In genomic region chr3:136986096-136986881, GRCm38 (mm10) we compare ENCODE assay signal across 30 mouse cellular contexts.
A peak's percentile ranks its signal among the peaks of the same experiment; 100 is the strongest.
DNase-seq lines count a peak whose midpoint lies in the region; ATAC-seq lines count a peak whose summit lies in the region.
"Had no signal": no experiment of that assay in that cellular context is flagged by ENCODE, and none has a peak within 500 bp of the region (broad histone marks: within the 10 kb centered on the region; RNA-seq: fewer than 3 reads in every experiment).

No protein-coding gene starts in this region.

- no peak overlapping the region for H3K9ac ChIP-seq in lung, embryonic 16.5 days (ENCODE audit: low read length)
- no peak overlapping the region for H3K9ac ChIP-seq in midbrain, embryonic 16.5 days (ENCODE audit: low read depth, low read length)
- H3K9ac ChIP-seq: embryonic facial prominence, embryonic 15.5 days; forebrain, embryonic 12.5 days; forebrain, postnatal 0 days; hindbrain, embryonic 15.5 days; limb, embryonic 15.5 days; liver, embryonic 13.5 days; midbrain, embryonic 13.5 days; neural tube, embryonic 15.5 days had no signal

- no peak overlapping the region for H3K4me3 ChIP-seq in lung, embryonic 16.5 days (ENCODE audit: low read length)
- no peak overlapping the region for H3K4me3 ChIP-seq in midbrain, embryonic 16.5 days (ENCODE audit: low read depth, low read length)
- H3K4me3 ChIP-seq: embryonic facial prominence, embryonic 15.5 days; forebrain, embryonic 12.5 days; hindbrain, embryonic 10.5 days; hindbrain, embryonic 15.5 days; limb, embryonic 10.5 days; limb, embryonic 15.5 days; liver, embryonic 13.5 days; megakaryocyte, embryonic 14.5 days; midbrain, embryonic 13.5 days; neural tube, embryonic 15.5 days had no signal

- H3K27me3 ChIP-seq in lung, embryonic 16.5 days (ENCODE audit: control insufficient read depth, insufficient read depth, low read depth, low read length) = no peaks in the 10 kb centered on the region
- no peaks in the 10 kb centered on the region for H3K27me3 ChIP-seq in midbrain, embryonic 16.5 days (ENCODE audit: control insufficient read depth, insufficient read depth, low read depth, low read length)
- H3K27me3 ChIP-seq: embryonic facial prominence, embryonic 15.5 days; forebrain, embryonic 12.5 days; hindbrain, embryonic 15.5 days; limb, embryonic 15.5 days; liver, embryonic 13.5 days; megakaryocyte, embryonic 14.5 days; midbrain, embryonic 13.5 days; neural tube, embryonic 15.5 days had no signal

- H3K36me3 ChIP-seq in lung, embryonic 16.5 days (ENCODE audit: control insufficient read depth, insufficient read depth, low read length) = no peaks in the 10 kb centered on the region
- no peaks in the 10 kb centered on the region for H3K36me3 ChIP-seq in midbrain, embryonic 16.5 days (ENCODE audit: control insufficient read depth, insufficient read depth, low read length)
- H3K36me3 ChIP-seq: embryonic facial prominence, embryonic 15.5 days; forebrain, embryonic 12.5 days; hindbrain, embryonic 10.5 days; hindbrain, embryonic 15.5 days; limb, embryonic 10.5 days; limb, embryonic 15.5 days; liver, embryonic 13.5 days; midbrain, embryonic 13.5 days; neural tube, embryonic 15.5 days had no signal

- 0 out of 2 replicates have a peak, but pooled peaks have one; percentile 38 for ATAC-seq in lung, embryonic 16.5 days (ENCODE audit: low read depth)
- no peak for ATAC-seq in midbrain, embryonic 16.5 days
- ATAC-seq: CD4-positive, CD25-positive, alpha-beta regulatory T cell, adult 4 months; forebrain, postnatal 0 days; midbrain, embryonic 13.5 days had no signal

- H3K9me3 ChIP-seq in lung, embryonic 16.5 days (ENCODE audit: control insufficient read depth, low read length) = no peaks in the 10 kb centered on the region
- no peaks in the 10 kb centered on the region for H3K9me3 ChIP-seq in midbrain, embryonic 16.5 days (replicated peaks; ENCODE audit: control insufficient read depth, low read length, poor library complexity, severe bottlenecking)
- H3K9me3 ChIP-seq: embryonic facial prominence, embryonic 15.5 days; forebrain, embryonic 12.5 days; hindbrain, embryonic 10.5 days; hindbrain, embryonic 15.5 days; limb, embryonic 10.5 days; limb, embryonic 15.5 days; liver, embryonic 13.5 days; megakaryocyte, embryonic 14.5 days; midbrain, embryonic 13.5 days; neural tube, embryonic 15.5 days had no signal

- WGBS in lung, embryonic 16.5 days = 39% methylated on average over 3 of the region's 3 CpGs
- 69% methylated on average over 3 of the region's 3 CpGs for WGBS in midbrain, embryonic 16.5 days

- peak; percentile 32 for DNase-seq in kidney, adult 9 months
- no peak for DNase-seq in kidney, postnatal 14 days
- no peak for DNase-seq in lung, postnatal 4 days
- peak; percentile 9 for DNase-seq in embryo, embryonic 9.5 days (ENCODE audit: extremely low spot score)
- DNase-seq in yolk sac, embryonic 10.5 days (ENCODE audit: low spot score) = peak; percentile 6
- no peak for DNase-seq in right cerebral cortex, postnatal 14 days
- DNase-seq: adrenal gland, postnatal 25 days; cerebellum, adult 2 months; cerebellum, postnatal 14 days; forebrain, postnatal 0 days; gastrocnemius, postnatal 10 days; heart, postnatal 14 days; liver, embryonic 13.5 days; lung, adult 18-20 months; lung, postnatal 14 days; right cerebral cortex, adult 18-20 months; thymus, adult 2 months; thymus, postnatal 36 days had no signal

- H3K4me1 ChIP-seq in lung, embryonic 16.5 days (replicated peaks; ENCODE audit: control insufficient read depth, insufficient read depth, low read length) = no peaks in the 10 kb centered on the region
- no peaks in the 10 kb centered on the region for H3K4me1 ChIP-seq in midbrain, embryonic 16.5 days (ENCODE audit: control insufficient read depth, insufficient read depth, low read length)
- H3K4me1 ChIP-seq: forebrain, embryonic 12.5 days; hindbrain, embryonic 15.5 days; limb, embryonic 10.5 days; limb, embryonic 15.5 days; liver, embryonic 13.5 days; megakaryocyte, embryonic 14.5 days; midbrain, embryonic 13.5 days; neural tube, embryonic 15.5 days had no signal

- H3K4me2 ChIP-seq in lung, embryonic 16.5 days (ENCODE audit: low read depth, low read length) = no peak overlapping the region
- no peak overlapping the region for H3K4me2 ChIP-seq in midbrain, embryonic 16.5 days (ENCODE audit: low read length)
- H3K4me2 ChIP-seq: embryonic facial prominence, embryonic 15.5 days; forebrain, embryonic 12.5 days; hindbrain, embryonic 15.5 days; limb, embryonic 15.5 days; liver, embryonic 13.5 days; midbrain, embryonic 13.5 days; neural tube, embryonic 15.5 days had no signal

- no peak overlapping the region for H3K27ac ChIP-seq in lung, embryonic 16.5 days (ENCODE audit: low read length)
- no peak overlapping the region for H3K27ac ChIP-seq in midbrain, embryonic 16.5 days (ENCODE audit: low read length)
- H3K27ac ChIP-seq: embryonic facial prominence, embryonic 15.5 days; forebrain, embryonic 12.5 days; hindbrain, embryonic 10.5 days; hindbrain, embryonic 15.5 days; limb, embryonic 10.5 days; limb, embryonic 15.5 days; liver, embryonic 13.5 days; midbrain, embryonic 13.5 days; neural tube, embryonic 15.5 days had no signal

Comparison
In these comparisons a context has a peak if more than half of its experiments do, and no peak if none do; other contexts are left out.
1. DNase-seq: peak in kidney, adult 9 months (single experiment), embryo, embryonic 9.5 days (single experiment) and yolk sac, embryonic 10.5 days (single experiment); none in kidney, postnatal 14 days (single experiment), lung, postnatal 4 days (0 of 2) and right cerebral cortex, postnatal 14 days (single experiment).